Comparison of ENCODE assay signal across 9 mouse cellular contexts in the genomic region with DNA sequence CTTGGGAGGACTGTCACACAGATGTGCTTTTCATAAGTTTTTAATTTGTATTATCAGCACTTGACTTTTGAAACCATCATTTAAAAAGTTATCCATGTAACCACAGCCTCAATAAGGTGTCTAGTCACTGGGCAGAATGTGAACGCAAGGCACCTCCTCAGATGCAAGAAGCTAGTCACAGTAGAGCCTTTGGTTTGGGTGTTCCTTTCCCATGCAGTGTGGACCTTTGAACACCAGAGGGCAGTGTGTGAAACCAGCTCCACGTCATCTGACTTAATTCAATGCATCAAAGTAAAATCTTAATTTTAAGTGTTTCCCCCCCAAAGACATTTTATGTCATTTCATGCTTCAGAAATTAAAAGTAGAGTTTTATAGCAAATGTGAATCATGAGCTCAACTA.
DNase-seq lines count a peak whose midpoint lies in the region; ATAC-seq and TF ChIP-seq lines count a peak whose summit lies in the region.
"Had no signal": no experiment of that assay in that cellular context is flagged by ENCODE, and none has a peak within 500 bp of the region (broad histone marks: within the 10 kb centered on the region; RNA-seq: fewer than 3 reads in every experiment).

No protein-coding gene starts in this region.

- H3K27ac ChIP-seq in cortical plate, adult 2 months (ENCODE audit: insufficient read depth, low read length): no peak overlapping the region
- H3K27ac ChIP-seq: limb, embryonic 12.5 days had no signal

- TF ChIP-seq CTCF in cortical plate, adult 2 months (IDR thresholded peaks at IDR 0.05; ENCODE audit: extremely low read depth, insufficient read depth, low read length): peak; percentile 90

- H3K4me3 ChIP-seq in cortical plate, adult 2 months (ENCODE audit: insufficient read depth, low read length): no peak overlapping the region
- H3K4me3 ChIP-seq: limb, embryonic 12.5 days had no signal

- TF ChIP-seq POLR2A in cortical plate, adult 2 months (IDR thresholded peaks at IDR 0.05; ENCODE audit: extremely low read depth, insufficient read depth, low read length): no peak

- peak; percentile 74 for ATAC-seq in CD4-positive, CD25-positive, alpha-beta regulatory T cell, adult 4 months
- peak; percentile 85 for ATAC-seq in megakaryocyte, adult 5-6 weeks (ENCODE audit: poor library complexity, severe bottlenecking)

- H3K4me1 ChIP-seq in cortical plate, adult 2 months (ENCODE audit: control insufficient read depth, insufficient read depth, low read length): no peaks in the 10 kb centered on the region
- H3K4me1 ChIP-seq: limb, embryonic 12.5 days had no signal

- DNase-seq in adrenal gland, adult (ENCODE audit: inconsistent age in 2 of 2, low spot score in 1 of 2): peak; percentile 65 to 91
- peak; percentile 38 to 59 for DNase-seq in gastrocnemius, postnatal 4 days (ENCODE audit: low spot score in 2 of 2)
- peak; percentile 59 for DNase-seq in layer of hippocampus, adult 9-11 months
- peak; percentile 72 for DNase-seq in right cerebral cortex, postnatal 14 days
- DNase-seq in urinary bladder, postnatal 4 days (ENCODE audit: low spot score in 2 of 2): peak; percentile 52 to 78
